Mouse (Mus musculus) kidney, embryonic 16.5 days (tissue): Measurements from ENCODE around the gene Pold3. TPM values are rescaled to one million over a fixed set of nuclear protein-coding genes. Genes with fewer than 3 reads are reported as not detected.

Source experiments
- ATAC-seq: fragments of 200-750 bp; cut with Nextera tagmentation; 2 replicates; pipeline ENCODE4 v1.8.0; 2017; ENCODE audit warnings: moderate TSS enrichment; ENCODE audit not compliant: low FRiP score, low TSS enrichment
- H3K27ac ChIP-seq: fragments of 300-500 bp; sonication (generic); 2 replicates; pipeline ENCODE4 v1.5.1; 2014; ENCODE audit warnings: low read length
- H3K27me3 ChIP-seq: fragments of 300-500 bp; sonication (generic); 2 replicates; pipeline ENCODE4 v1.6.1; 2014; ENCODE audit warnings: low read length, control low read depth, mixed read lengths; ENCODE audit not compliant: insufficient read depth
- H3K36me3 ChIP-seq: fragments of 300-500 bp; sonication (generic); 2 replicates; pipeline ENCODE4 v1.6.1; 2014; ENCODE audit warnings: low read length, control low read depth, mixed read lengths; ENCODE audit not compliant: insufficient read depth
- H3K4me1 ChIP-seq: fragments of 300-500 bp; sonication (generic); 2 replicates; pipeline ENCODE4 v1.6.1; 2014; ENCODE audit warnings: low read length, control low read depth, mixed read lengths; ENCODE audit not compliant: insufficient read depth
- H3K4me2 ChIP-seq: fragments of 300-500 bp; sonication (generic); replicated peaks from 2 replicates; pipeline ENCODE4 v1.6.1; 2014; ENCODE audit warnings: low read depth, low read length
- H3K4me3 ChIP-seq: fragments of 300-500 bp; sonication (generic); 2 replicates; pipeline ENCODE4 v1.5.1; 2014; ENCODE audit warnings: mild to moderate bottlenecking, low read length
- H3K9ac ChIP-seq: fragments of 300-500 bp; sonication (generic); replicated peaks from 2 replicates; pipeline ENCODE4 v1.6.1; 2014; ENCODE audit warnings: low read length
- H3K9me3 ChIP-seq: fragments of 300-500 bp; sonication (generic); 2 replicates; pipeline ENCODE4 v1.6.1; 2016; ENCODE audit warnings: low read length, control low read depth
- WGBS: fragments of 180-500 bp; shearing (Covaris S2); extraction: QIAGEN DNeasy Blood & Tissue Kit; methylation state at CpG from one replicate; pipeline ENCODE4 v1.1.7; 2014; 5-methylcytosine and 5-hydroxymethylcytosine counted together
- polyA plus RNA-seq: library from polyadenylated mRNA; unstranded; fragments of >200 nt; fragmentation: Nextera tagmentation; extraction: Ambion mirVana; gene quantifications from 2 replicates; pipeline ENCODE4 v1.2.1, GENCODE M21; 2015

The Pold3 gene
- polyA plus RNA-seq, 1 experiment from 2014 or later, result 63.9 TPM

- H3K27ac ChIP-seq, result peak overlapping the region; percentile 91
- peak; percentile 69 for ATAC-seq
- under 1% methylated on average over 25 of the region's 25 CpGs for WGBS
Observed at GRCm38 (mm10) chr7:100120791-100121261, 539 bp downstream of the Pold3 start.

GRCm38 (mm10) chr7:100114279-100114678 lies 7.1 kb downstream of the Pold3 start:
- H3K4me3 ChIP-seq, result no peak overlapping the region
- H3K4me2 ChIP-seq, result no peak overlapping the region
- H3K27ac ChIP-seq, result no peak overlapping the region
- H3K36me3 ChIP-seq, result peaks cover 46% of the 10 kb centered on the region
- no peaks in the 10 kb centered on the region for H3K9me3 ChIP-seq
- H3K4me1 ChIP-seq, result no peaks in the 10 kb centered on the region
- no peaks in the 10 kb centered on the region for H3K27me3 ChIP-seq
- 75% methylated on average over 6 of the region's 6 CpGs for WGBS
- ATAC-seq, result no peak
- no peak overlapping the region for H3K9ac ChIP-seq

More at GRCm38 (mm10) chr7:100120791-100121261, 539 bp downstream of the Pold3 start:
- H3K4me3 ChIP-seq, result peak overlapping the region; percentile 78
- peak overlapping the region; percentile 78 for H3K4me2 ChIP-seq
- no peaks in the 10 kb centered on the region for H3K27me3 ChIP-seq
- H3K9me3 ChIP-seq, result no peaks in the 10 kb centered on the region
- H3K36me3 ChIP-seq, result peaks cover 15% of the 10 kb centered on the region; the same call in 1 of the 2 replicates
- peaks cover 16% of the 10 kb centered on the region for H3K4me1 ChIP-seq
- H3K9ac ChIP-seq, result peak overlapping the region; percentile 87

DNA sequence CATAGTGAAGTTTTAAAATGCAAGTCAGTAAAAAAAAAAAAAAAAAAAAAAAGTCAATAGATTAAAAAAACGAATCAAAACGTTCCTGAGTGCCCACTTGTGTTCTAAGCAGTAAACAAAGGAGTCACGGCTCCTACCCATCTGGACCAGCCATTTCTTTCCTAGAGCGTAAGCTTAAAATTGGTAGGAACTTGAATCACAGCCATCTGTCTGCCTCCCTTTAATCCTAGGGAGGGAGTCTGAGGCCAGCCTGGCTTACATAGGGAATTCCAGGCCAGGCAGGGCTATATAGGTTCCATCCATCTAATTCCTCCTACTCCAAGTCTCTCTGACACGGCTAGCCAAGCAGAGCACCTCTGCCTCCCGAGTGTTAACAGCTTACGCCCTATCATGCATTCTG lies 7.5 kb downstream of the Pold3 start:
- Histone ChIP-seq H3K27ac (no peak overlapping the region), H3K4me2 (no peak overlapping the region), H3K4me3 (no peak overlapping the region), H3K36me3 (peaks cover 50% of the 10 kb centered on the region), H3K9ac (no peak overlapping the region), H3K27me3 (no peaks in the 10 kb centered on the region), H3K4me1 (no peaks in the 10 kb centered on the region), H3K9me3 (no peaks in the 10 kb centered on the region)
- WGBS, result 68% methylated on average over 7 of the region's 7 CpGs
- no peak for ATAC-seq

GRCm38 (mm10) chr7:100111506-100111905 lies 9.9 kb downstream of the Pold3 start:
- no peak for ATAC-seq
- H3K4me1 ChIP-seq, result no peaks in the 10 kb centered on the region
- H3K4me2 ChIP-seq, result no peak overlapping the region
- no peak overlapping the region for H3K9ac ChIP-seq
- no peaks in the 10 kb centered on the region for H3K27me3 ChIP-seq
- H3K4me3 ChIP-seq, result no peak overlapping the region
- H3K36me3 ChIP-seq, result peaks cover 47% of the 10 kb centered on the region
- WGBS, result 74% methylated on average over 10 of the region's 10 CpGs
- no peak overlapping the region for H3K27ac ChIP-seq
- no peaks in the 10 kb centered on the region for H3K9me3 ChIP-seq

DNA sequence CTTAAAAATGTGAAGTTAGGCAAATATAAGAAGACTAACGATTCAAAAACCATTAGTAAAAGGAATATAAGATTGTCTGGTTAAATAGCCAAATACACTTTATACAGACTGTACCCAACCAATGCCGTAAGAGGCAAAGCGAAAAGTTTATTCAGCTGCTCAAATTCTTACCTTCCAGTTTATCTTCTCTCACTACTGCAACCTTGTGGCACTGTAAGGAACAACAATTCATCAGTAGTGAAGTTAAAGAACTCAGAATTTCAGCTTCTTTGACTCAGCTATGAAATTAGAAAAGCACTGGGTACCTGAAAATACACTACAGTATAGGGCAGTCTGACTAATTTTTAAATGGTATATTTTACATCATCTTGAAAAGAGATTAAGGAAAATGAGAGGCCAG lies 13.0 kb downstream of the Pold3 start:
- no peak overlapping the region for H3K27ac ChIP-seq
- H3K4me3 ChIP-seq, result no peak overlapping the region
- H3K27me3 ChIP-seq, result no peaks in the 10 kb centered on the region
- ATAC-seq, result no peak
- no peak overlapping the region for H3K9ac ChIP-seq
- H3K4me2 ChIP-seq, result no peak overlapping the region
- H3K9me3 ChIP-seq, result no peaks in the 10 kb centered on the region
- WGBS, result 62% methylated on average over 3 of the region's 3 CpGs
- H3K36me3 ChIP-seq, result peaks cover 55% of the 10 kb centered on the region
- no peaks in the 10 kb centered on the region for H3K4me1 ChIP-seq

DNA sequence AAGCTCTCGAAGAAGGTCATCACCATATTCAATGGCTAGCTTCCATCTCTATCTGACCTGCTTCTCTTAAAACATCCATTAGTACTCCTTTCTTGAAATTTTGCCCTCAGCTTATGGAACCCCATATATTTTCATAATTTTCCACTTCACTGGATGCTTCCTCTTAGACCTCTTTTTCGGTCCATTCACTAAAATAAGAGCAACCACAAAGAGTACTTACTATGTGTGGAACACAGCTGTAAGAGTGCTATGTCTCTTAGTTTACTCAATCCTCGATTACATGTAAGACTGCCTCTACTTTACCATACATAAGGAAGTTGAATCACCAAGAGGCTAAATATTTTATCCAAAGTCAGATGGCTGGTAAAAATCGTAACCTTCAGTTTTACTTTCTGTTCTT lies 16.7 kb downstream of the Pold3 start:
- Histone ChIP-seq H3K36me3 (peaks cover 60% of the 10 kb centered on the region), H3K27ac (no peak overlapping the region), H3K4me3 (no peak overlapping the region), H3K4me1 (no peaks in the 10 kb centered on the region), H3K9ac (no peak overlapping the region), H3K27me3 (no peaks in the 10 kb centered on the region), H3K4me2 (no peak overlapping the region), H3K9me3 (no peaks in the 10 kb centered on the region)
- WGBS, result 94% methylated on average over 4 of the region's 4 CpGs
- ATAC-seq, result no peak

DNA sequence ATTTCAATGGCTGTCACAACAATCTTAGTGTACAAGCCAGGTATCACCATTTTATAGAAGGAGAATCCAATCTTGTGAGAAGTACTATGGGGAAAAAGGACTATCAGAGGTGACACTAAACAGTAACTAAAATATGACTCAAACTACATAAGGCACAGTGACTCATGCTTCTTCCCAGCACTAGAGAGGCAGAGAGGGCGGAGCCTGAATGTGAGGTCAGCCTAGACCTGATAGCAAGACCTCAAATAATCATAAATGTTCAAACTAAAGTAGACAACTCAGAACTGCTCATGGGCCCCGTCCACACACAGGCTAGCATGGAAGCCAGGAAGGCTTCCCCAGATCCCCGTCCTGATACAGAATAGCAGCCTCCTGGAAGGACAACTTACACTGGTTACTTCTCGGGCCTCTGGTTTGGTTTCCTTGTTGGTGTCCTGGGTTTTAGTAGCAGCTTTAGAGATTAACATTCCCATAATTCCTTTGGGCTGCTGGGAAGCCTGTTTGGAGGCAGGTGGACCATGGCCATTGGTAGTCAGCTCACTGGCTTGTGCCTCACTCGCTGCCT lies 21.3 kb downstream of the Pold3 start:
- Histone ChIP-seq H3K9ac (no peak overlapping the region), H3K9me3 (no peaks in the 10 kb centered on the region), H3K27ac (no peak overlapping the region), H3K4me2 (no peak overlapping the region), H3K27me3 (no peaks in the 10 kb centered on the region), H3K36me3 (peaks cover 60% of the 10 kb centered on the region), H3K4me1 (no peaks in the 10 kb centered on the region), H3K4me3 (no peak overlapping the region)
- 89% methylated on average over 5 of the region's 5 CpGs for WGBS
- ATAC-seq, result no peak

GRCm38 (mm10) chr7:100086891-100087290 lies 34.5 kb downstream of the Pold3 start:
- Histone ChIP-seq H3K9ac (no peak overlapping the region), H3K4me1 (no peaks in the 10 kb centered on the region), H3K36me3 (peaks cover 66% of the 10 kb centered on the region), H3K4me2 (no peak overlapping the region), H3K27me3 (no peaks in the 10 kb centered on the region), H3K4me3 (no peak overlapping the region), H3K27ac (no peak overlapping the region), H3K9me3 (no peaks in the 10 kb centered on the region)
- no peak for ATAC-seq
- 89% methylated on average over 5 of the region's 5 CpGs for WGBS

DNA sequence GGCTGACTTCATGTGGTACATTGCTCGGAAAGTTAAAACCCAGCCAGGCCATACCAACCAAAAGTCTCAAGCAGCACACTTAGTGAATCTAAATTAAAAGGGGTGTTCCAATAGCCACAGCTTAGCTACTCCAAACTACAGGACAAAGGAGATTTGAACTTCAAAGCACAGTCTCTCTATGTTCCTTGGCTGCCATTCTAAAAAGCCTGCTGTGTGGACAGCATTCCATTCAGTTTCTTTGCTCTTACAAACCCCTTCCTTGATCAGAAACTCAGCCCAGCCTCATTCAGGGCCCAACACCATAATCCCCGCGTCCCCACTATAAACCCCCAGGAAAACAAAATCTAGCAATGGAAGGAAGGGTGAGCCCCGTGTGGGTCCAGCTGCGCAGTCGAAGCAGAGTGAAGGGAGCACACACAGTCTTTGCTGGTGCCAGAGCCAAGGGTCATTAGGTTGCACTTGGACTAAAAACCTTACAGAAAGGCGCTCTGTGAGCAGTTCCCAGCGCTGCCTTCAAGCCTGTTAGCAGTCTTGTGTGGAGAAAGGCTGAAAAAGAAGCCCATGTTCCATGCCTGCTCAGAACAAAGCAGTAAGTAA lies 35.1 kb downstream of the Pold3 start:
- Histone ChIP-seq H3K27me3 (no peaks in the 10 kb centered on the region), H3K9ac (no peak overlapping the region), H3K4me1 (no peaks in the 10 kb centered on the region), H3K4me2 (no peak overlapping the region), H3K9me3 (no peaks in the 10 kb centered on the region), H3K4me3 (no peak overlapping the region), H3K36me3 (peaks cover 66% of the 10 kb centered on the region), H3K27ac (no peak overlapping the region)
- 94% methylated on average over 8 of the region's 8 CpGs for WGBS
- no peak for ATAC-seq

DNA sequence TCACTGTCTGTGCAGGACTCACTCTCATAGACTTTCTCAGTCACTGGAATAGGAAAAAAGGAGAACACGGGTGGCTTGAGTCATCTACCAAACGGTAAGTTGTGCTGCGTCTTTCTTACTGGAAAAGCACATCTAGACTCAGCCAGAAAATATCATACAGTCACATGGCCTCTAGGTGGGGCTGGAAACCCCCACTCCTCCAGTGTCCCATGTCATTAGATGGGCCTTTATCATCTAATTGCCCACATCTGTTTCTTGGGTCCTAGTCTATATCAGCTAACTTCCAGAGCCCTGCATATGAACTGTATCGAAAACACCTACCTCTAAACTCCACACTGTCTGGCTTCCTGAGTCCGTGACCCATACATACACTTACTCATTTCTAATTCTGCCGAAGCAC lies 37.6 kb downstream of the Pold3 start:
- H3K27me3 ChIP-seq, result no peaks in the 10 kb centered on the region
- H3K4me1 ChIP-seq, result no peaks in the 10 kb centered on the region
- H3K36me3 ChIP-seq, result peaks cover 47% of the 10 kb centered on the region
- no peak overlapping the region for H3K4me2 ChIP-seq
- no peak overlapping the region for H3K9ac ChIP-seq
- H3K9me3 ChIP-seq, result no peaks in the 10 kb centered on the region
- H3K4me3 ChIP-seq, result no peak overlapping the region
- 93% methylated on average over 6 of the region's 6 CpGs for WGBS
- no peak for ATAC-seq
- H3K27ac ChIP-seq, result no peak overlapping the region
